Mouse (Mus musculus) macrophage (primary cell): ENCODE measurements around the gene Gm28042. TPM values are rescaled to one million over a fixed set of nuclear protein-coding genes. Genes with fewer than 3 reads are reported as not detected.

Experiments used
- H3K27ac ChIP-seq: fragments of 350-480 bp; formaldehyde crosslinking; 2 replicates; pipeline ENCODE4 v1.9.0; 2021
- H3K36me3 ChIP-seq: fragments of 350-480 bp; formaldehyde crosslinking; 2 replicates; pipeline ENCODE4 v1.9.0; 2021; ENCODE audit errors: inconsistent target
- H3K4me3 ChIP-seq: fragments of 350-480 bp; formaldehyde crosslinking; 2 replicates; pipeline ENCODE4 v1.9.0; 2021; ENCODE audit errors: inconsistent target
- H3K79me2 ChIP-seq: fragments of 350-480 bp; formaldehyde crosslinking; 2 replicates; pipeline ENCODE4 v1.9.0; 2021; ENCODE audit errors: inconsistent target
- WGBS: methylation state at CpG from one replicate; pipeline ENCODE4 v1.1.7; 2026; ENCODE audit warnings: inconsistent platforms; ENCODE audit not compliant: missing documents; 5-methylcytosine and 5-hydroxymethylcytosine counted together
- polyA plus RNA-seq: library from polyadenylated mRNA; stranded (reverse); fragments of 250-400 nt; gene quantifications from 3 replicates; pipeline ENCODE4 v1.2.4, GENCODE M21; 2018; ENCODE audit warnings: inconsistent platforms

The Gm28042 gene
- polyA plus RNA-seq, 1 experiment from 2014 or later: not detected

DNA sequence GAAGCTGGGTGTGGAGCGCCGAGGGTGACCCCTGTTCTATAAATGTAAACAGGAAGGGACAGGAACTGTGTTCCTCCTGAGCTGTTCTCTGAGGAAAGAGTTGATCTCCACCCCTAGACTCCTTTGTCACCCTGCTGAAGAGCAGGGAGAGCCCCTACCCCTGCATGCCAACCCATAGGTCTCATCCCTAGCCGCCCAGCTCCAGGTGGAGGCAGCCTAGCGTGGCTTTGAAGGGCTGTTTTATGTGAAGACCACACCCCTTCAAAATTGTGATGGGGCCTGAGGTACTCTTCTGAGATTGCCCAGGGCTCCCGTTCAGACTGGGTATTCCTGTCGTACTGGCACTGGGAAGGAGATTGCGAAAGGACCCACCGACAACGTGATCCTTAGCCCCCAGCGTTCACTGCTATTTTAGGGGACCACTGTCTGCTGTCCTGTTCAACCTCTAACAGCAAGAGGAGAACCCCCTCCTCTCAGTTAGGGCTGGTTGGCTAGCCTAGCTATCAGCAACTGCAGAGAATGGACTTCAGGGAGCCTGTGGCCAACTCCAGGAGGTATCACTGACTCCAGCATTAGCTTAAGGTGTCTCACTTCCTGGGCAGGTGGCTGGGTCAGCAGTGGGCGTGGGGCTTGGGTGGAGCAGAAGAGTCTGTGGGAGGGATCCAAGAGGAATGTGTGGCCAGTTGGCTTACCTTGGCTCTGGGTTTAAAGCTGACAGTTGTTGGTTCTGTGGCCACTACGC lies 5.6 kb downstream of the Gm28042 start, which contains the start of gene Pla2g4b:
Gene Pla2g4b, plus strand, starts transcription at position 692 of the 742 bp plus-strand sequence.
- Histone ChIP-seq H3K36me3 (no peaks in the 10 kb centered on the region), H3K79me2 (no peaks in the 10 kb centered on the region), H3K27ac (no peak within 1 kb of the TSS), H3K4me3 (no peak within 1 kb of the TSS)
- WGBS: 95% methylated on average over 12 of the region's 12 CpGs

DNA sequence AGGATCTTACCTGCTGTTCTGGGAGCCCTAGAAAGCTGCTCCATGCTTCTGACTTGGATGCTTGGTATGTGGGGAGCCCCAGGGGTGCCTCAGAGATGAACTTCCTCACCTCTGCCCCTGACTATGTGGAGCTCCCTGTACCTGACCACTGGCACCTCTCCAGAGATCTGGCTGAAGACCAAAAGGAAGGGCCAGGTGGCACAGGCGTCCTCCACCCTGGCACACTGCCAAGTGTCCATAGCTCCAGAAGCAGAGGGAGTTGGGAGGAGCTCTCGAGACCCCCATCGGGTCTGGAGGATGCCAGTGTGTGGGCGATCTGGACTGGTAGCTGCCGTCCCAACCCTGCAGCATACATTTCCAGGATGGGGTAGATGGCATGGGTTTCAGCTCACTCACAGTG lies 6.4 kb downstream of the Gm28042 start:
- Histone ChIP-seq H3K27ac (no peak overlapping the region), H3K4me3 (no peak overlapping the region), H3K36me3 (no peaks in the 10 kb centered on the region), H3K79me2 (no peaks in the 10 kb centered on the region)
- WGBS: 91% methylated on average over 5 of the region's 5 CpGs

- no peaks in the 10 kb centered on the region for H3K79me2 ChIP-seq
- H3K27ac ChIP-seq: no peak overlapping the region
- no peaks in the 10 kb centered on the region for H3K36me3 ChIP-seq
- no peak overlapping the region for H3K4me3 ChIP-seq
- WGBS: 35% methylated on average over 9 of the region's 9 CpGs
Observed at GRCm38 (mm10) chr2:120037744-120038143, 10.5 kb downstream of the Gm28042 start.

DNA sequence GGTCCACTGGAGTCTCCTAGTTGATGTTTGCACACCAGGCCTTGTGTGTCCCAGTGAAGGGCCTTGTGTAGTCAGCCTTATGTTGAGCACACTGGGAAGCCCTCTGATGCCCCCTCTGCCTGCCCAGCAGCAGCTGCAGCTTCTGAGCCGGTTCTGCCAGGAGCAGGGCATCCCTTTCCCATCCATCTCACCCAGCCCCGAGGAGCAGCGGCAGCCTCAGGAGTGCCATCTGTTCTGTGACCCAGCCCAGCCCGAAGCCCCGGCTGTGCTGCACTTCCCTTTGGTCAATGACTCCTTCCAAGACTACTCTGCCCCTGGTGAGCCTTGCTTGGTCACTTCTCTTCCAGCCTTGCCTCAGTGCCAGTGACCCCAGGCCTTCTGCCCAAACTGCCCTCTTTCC lies 13.7 kb downstream of the Gm28042 start:
- Histone ChIP-seq H3K4me3 (no peak overlapping the region), H3K79me2 (no peaks in the 10 kb centered on the region), H3K27ac (no peak overlapping the region), H3K36me3 (no peaks in the 10 kb centered on the region)
- 96% methylated on average over 5 of the region's 5 CpGs for WGBS

DNA sequence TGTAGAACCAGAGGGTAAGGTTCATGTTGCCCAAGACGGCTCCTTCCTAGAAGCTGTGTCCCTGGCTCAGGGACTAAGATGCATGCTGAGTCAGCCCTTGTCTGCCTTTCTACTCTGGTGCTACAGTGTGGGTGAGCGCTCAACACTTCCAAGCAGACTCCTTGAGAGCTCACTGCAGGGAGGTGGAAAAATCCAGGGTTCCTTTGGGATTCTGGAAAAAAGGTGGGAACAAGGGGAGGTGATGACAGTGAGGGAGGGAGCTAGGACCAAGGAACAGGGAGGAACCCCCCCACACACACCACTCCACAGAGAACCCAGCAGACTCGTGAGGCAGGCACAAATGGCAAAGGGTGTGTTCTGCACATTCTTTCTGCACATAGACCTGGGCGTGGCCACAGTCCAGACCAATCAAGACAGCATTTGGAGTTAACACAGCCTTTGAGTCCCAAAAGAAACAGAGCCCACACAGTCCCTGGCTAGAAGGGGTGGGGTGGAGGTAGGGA lies 16.9 kb downstream of the Gm28042 start:
- Histone ChIP-seq H3K4me3 (no peak overlapping the region), H3K79me2 (no peaks in the 10 kb centered on the region), H3K36me3 (no peaks in the 10 kb centered on the region), H3K27ac (no peak overlapping the region)
- 73% methylated on average over 4 of the region's 4 CpGs for WGBS

GRCm38 (mm10) chr2:120044676-120045075 lies 17.4 kb downstream of the Gm28042 start:
- no peaks in the 10 kb centered on the region for H3K79me2 ChIP-seq
- no peak overlapping the region for H3K4me3 ChIP-seq
- WGBS: 95% methylated on average over 3 of the region's 3 CpGs
- H3K36me3 ChIP-seq: no peaks in the 10 kb centered on the region
- H3K27ac ChIP-seq: no peak overlapping the region

DNA sequence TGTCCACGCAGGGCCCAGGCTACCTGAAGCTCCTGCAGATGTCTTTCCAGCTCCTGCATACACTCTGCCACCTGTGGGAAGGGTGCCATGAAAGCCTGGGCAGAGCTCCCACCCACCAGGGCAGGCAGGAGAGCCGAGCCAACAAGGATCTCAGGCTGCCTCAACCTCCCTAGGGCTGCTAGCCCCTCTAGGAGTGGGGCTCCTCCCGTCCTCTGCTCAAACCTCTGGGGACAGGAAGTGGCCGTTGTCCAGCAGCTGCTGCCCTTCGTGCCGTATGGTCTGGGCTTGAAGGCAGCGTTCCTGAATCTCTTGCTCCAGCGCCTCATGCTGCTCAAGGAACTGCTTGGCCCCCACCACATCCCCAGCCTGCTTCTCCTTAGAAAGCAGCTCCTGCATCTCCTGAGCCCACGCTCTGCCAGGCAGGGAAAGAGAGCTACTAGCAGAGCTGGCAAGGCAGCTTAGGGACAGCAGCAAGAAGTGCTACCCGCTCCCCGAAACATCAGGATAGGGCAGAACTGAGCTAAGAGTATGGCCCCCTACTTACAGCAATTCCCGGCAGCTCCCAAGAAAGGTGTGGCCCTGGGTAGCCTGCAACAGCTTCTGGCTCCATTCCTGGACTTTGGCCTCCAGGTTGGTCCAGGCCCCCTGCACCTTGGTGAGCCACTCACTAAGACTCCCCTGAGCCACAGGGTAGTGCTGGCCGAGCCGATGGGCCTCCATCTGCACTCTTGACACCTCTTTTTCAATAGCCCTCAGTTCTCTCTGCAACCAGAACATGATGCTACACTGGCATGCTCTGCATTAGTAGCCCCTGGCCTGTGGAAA lies 19.4 kb downstream of the Gm28042 start:
- 96% methylated on average over 14 of the region's 14 CpGs for WGBS
- Histone ChIP-seq H3K79me2 (no peaks in the 10 kb centered on the region), H3K27ac (no peak overlapping the region), H3K36me3 (no peaks in the 10 kb centered on the region), H3K4me3 (no peak overlapping the region)

DNA sequence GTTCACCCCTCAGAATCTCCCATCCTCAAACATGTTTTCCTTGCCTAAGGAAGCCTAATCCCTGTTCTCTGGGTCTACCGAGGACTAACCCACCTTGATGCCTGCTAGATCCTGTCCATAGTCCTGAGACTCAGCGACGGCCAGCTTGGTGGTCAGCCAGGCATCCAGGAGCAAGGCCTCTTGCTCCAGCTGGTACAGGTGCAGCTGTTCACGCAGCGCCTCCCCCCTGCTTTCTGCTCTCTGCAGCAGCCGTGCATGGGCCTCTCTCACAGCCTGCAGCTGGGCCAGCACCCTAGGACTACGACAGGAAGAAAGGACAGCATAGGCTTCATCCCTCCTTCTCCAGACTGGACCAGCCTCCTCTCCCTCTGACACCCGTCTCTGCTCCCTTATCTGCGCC lies 20.9 kb downstream of the Gm28042 start:
- WGBS: 90% methylated on average over 9 of the region's 9 CpGs
- H3K79me2 ChIP-seq: no peaks in the 10 kb centered on the region
- H3K4me3 ChIP-seq: no peak overlapping the region
- H3K36me3 ChIP-seq: no peaks in the 10 kb centered on the region
- H3K27ac ChIP-seq: no peak overlapping the region

DNA sequence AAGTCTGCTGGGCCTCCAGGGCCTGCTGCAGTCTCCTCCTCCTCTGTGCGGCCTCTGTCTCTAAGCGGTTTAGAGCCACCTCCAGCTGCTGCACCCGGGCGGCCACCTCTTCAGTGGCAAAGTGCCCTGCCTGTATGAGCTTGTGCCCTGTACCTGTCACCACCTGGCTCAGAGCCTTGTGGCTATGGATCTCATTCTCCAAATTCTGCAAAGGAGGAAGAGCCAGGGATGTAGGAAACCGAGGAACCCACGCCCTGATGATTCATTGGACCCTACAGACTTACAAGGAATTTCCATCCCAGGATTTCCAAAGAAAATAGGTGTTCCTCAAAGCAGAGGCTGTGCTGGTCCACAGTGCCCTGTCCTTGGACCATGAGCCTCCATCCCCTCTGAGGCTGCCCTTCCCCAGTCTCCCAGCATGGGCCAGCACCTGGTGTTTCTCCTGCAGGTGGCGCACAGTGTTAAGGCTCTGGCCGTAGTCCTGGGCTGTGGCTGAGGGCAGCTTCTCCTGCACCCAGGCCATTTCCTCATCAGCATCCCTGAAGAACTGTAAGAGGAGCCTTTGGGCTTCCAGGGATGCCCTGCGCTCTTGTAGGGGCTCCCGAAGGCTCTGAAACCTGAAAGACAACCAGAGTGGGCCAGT lies 22.5 kb downstream of the Gm28042 start:
- no peak overlapping the region for H3K4me3 ChIP-seq
- H3K79me2 ChIP-seq: no peaks in the 10 kb centered on the region
- 78% methylated on average over 10 of the region's 10 CpGs for WGBS
- H3K36me3 ChIP-seq: no peaks in the 10 kb centered on the region
- no peak overlapping the region for H3K27ac ChIP-seq

DNA sequence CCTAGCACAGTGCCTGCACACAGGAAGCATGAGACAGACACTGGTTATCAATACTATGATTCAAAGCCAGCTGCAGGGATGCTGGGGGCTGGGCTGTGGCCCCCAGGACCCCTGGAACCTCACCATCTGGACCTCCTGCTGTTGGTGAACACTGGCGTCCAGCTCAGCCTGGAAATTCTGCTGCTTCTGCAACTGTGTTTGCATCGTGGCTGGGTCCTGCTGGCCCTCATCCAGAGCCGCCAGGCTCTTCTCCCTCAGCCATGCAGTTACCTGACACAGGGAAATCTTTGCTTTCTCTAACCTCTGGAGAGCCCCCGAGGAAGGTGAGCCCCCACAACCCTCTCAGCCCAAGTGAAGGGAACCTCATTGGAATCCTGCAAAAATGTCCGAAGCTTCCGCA lies 24.1 kb downstream of the Gm28042 start:
- no peaks in the 10 kb centered on the region for H3K79me2 ChIP-seq
- no peak overlapping the region for H3K4me3 ChIP-seq
- H3K36me3 ChIP-seq: no peaks in the 10 kb centered on the region
- H3K27ac ChIP-seq: no peak overlapping the region
- WGBS: 61% methylated on average over 6 of the region's 6 CpGs

DNA sequence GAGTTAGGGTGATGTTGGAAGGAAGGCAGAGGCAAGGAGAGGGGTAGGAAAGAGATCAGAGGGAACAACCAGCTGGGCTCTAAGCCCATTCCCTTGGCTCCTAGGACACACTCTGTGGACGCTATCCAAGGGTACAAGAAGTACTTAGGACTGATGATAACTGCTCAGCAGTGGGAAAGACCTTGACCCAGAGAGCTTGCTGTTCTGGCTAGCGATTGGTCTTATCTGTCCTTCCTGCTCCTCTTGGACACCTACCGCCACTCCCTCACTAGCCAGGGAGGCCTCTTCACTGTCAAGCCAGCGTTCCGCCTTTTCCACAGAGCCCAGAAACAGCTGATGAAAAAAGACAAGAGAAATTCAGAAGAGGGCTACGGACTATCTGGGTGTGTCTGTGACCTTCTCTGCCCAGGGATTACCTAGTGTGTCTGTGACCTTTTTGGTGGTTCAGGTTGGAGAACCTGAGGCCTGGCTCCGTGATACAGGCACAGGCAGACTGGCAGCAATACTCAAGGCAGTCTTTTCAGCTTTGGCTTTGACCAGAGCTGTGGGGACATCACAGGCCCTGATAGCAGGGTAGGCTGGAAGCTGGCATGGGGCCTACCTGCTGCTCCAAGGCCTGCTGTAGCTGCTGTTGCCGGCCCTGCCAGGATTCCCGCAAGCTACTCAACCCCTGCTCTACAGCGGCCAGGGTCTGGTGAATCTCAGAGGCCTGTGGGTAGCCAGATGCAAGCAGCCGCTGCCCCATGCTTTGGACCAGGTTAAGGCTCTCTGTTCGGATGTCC lies 27.7 kb downstream of the Gm28042 start:
- H3K79me2 ChIP-seq: no peaks in the 10 kb centered on the region
- 92% methylated on average over 12 of the region's 12 CpGs for WGBS
- H3K4me3 ChIP-seq: no peak overlapping the region
- H3K36me3 ChIP-seq: no peaks in the 10 kb centered on the region
- no peak overlapping the region for H3K27ac ChIP-seq

- Histone ChIP-seq H3K27ac (no peak overlapping the region), H3K36me3 (no peaks in the 10 kb centered on the region), H3K4me3 (no peak overlapping the region), H3K79me2 (no peaks in the 10 kb centered on the region)
- WGBS: 83% methylated on average over 10 of the region's 10 CpGs
Observed at GRCm38 (mm10) chr2:120055923-120056322, 28.6 kb downstream of the Gm28042 start.

- Histone ChIP-seq H3K79me2 (no peaks in the 10 kb centered on the region), H3K27ac (no peak overlapping the region), H3K36me3 (no peaks in the 10 kb centered on the region), H3K4me3 (no peak overlapping the region)
- 97% methylated on average over 4 of the region's 4 CpGs for WGBS
Observed at GRCm38 (mm10) chr2:120058818-120059217, 31.5 kb downstream of the Gm28042 start.

- Histone ChIP-seq H3K36me3 (no peaks in the 10 kb centered on the region), H3K4me3 (no peak overlapping the region), H3K79me2 (no peaks in the 10 kb centered on the region), H3K27ac (no peak overlapping the region)
- 90% methylated on average over 3 of the region's 3 CpGs for WGBS
Observed at GRCm38 (mm10) chr2:120059466-120059865, 32.2 kb downstream of the Gm28042 start.
